Mouse (Mus musculus): Measurements from ENCODE around the gene Cxcl5.

DNA sequence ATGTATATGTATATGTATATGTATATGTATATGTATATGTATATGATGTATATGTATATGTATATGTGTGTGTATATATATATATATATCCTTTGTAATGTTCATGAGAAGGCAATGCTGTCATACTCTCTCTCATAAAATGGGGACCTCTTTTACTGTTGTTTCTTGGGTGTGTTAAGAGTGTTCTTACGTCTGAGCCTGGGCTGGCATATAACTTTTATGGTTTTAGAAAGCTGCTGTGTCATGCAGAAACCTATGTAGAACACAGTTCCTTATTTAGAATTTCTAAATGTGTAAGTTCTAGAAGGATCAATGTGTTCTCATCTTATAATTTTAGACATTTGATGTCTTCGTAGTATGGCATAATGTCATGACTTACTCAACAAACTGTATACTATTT lies 1.7 kb downstream of the Cxcl5 start:
- TF ChIP-seq CTCF (conservative IDR thresholded peaks at IDR 0.05; ENCODE audit: insufficient read depth, insufficient read length, low read depth, low read length) (no peak), POLR2A (IDR thresholded peaks at IDR 0.05; ENCODE audit: low read depth, low read length) (no peak)
